Mouse (Mus musculus) thymus, adult 2 months (tissue): Measurements from ENCODE around the gene Aadacl2. TPM values are rescaled to one million over a fixed set of nuclear protein-coding genes. Genes with fewer than 3 reads are reported as not detected.

ENCODE experiments used
- DNase-seq: peaks from one replicate; pipeline ENCODE4 v3.0.0; 2021
- H3K27ac ChIP-seq: fragments of 200-500 bp; 2 replicates; pipeline ENCODE4 v1.5.1; 2012; ENCODE audit warnings: low read length, control low read depth; ENCODE audit not compliant: control insufficient read depth, insufficient read depth
- H3K27me3 ChIP-seq: fragments of 200-500 bp; 2 replicates; pipeline ENCODE4 v1.6.1; 2012; ENCODE audit warnings: mild to moderate bottlenecking, low read length, moderate library complexity, mixed read lengths; ENCODE audit not compliant: control insufficient read depth, insufficient read depth
- H3K36me3 ChIP-seq: fragments of 200-500 bp; 2 replicates; pipeline ENCODE4 v1.6.1; 2012; ENCODE audit warnings: mild to moderate bottlenecking, low read length, moderate library complexity; ENCODE audit not compliant: control insufficient read depth, insufficient read depth
- H3K4me1 ChIP-seq: fragments of 200-500 bp; replicated peaks from 2 replicates; pipeline ENCODE4 v1.6.1; 2012; ENCODE audit warnings: low read length; ENCODE audit not compliant: control insufficient read depth, insufficient read depth
- H3K4me3 ChIP-seq: fragments of 200-500 bp; 2 replicates; pipeline ENCODE4 v1.5.1; 2012; ENCODE audit warnings: mild to moderate bottlenecking, low read length, control low read depth, moderate library complexity; ENCODE audit not compliant: control insufficient read depth, insufficient read depth
- CTCF ChIP-seq: fragments of 200-500 bp; IDR thresholded peaks from 2 replicates; pipeline ENCODE4 v1.5.1; 2012; ENCODE audit warnings: mild to moderate bottlenecking, control low read depth, low read length, moderate library complexity, borderline replicate concordance; ENCODE audit not compliant: control insufficient read depth, poor library complexity, insufficient read depth; ENCODE audit errors: extremely low read depth
- POLR2A ChIP-seq: fragments of 200-500 bp; IDR thresholded peaks from 2 replicates; pipeline ENCODE4 v1.6.1; 2012; ENCODE audit warnings: mild to moderate bottlenecking, low read length, control low read depth, moderate library complexity; ENCODE audit not compliant: control insufficient read depth, poor library complexity, insufficient read depth; ENCODE audit errors: extremely low read depth
- WGBS: fragments of 180-500 bp; shearing (Covaris S2); methylation state at CpG from one replicate; pipeline ENCODE4 v1.1.7; 2018; 5-methylcytosine and 5-hydroxymethylcytosine counted together
- polyA plus RNA-seq: library from polyadenylated mRNA; depleted of rRNA; stranded (reverse); fragments of >200 nt; gene quantifications from 2 replicates; pipeline ENCODE4 v1.2.3, GENCODE M21; 2012; rRNA removed

Aadacl2 gene
- 0.13 TPM in 1 of 2 replicates, not detected in the other for polyA plus RNA-seq

DNA sequence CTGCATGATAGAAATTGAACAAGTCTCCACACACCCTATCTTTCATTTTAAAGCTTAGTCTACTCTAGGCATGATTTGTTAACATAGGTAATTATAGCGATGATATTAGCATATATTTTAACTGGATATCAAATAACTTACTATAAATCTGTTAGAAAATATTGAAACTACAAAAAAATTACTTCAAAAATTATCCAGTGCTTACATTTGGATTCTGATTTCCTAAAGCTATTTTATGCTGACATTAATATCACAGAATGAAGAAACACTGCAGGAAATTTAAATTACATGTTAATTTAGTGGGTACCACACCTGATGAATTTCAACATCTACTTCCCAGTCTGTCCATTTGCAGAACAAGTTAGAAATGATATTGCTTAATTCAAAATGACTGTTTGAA is at the start of gene Aadacl2:
Aadacl2 (plus strand) TSS at position 301 of the 400 bp plus-strand sequence.
- TF ChIP-seq CTCF (no peak), POLR2A (no peak)
- 97% methylated on average over 1 of the region's 1 CpGs for WGBS
- Histone ChIP-seq H3K27me3 (no peaks in the 10 kb centered on the region), H3K36me3 (no peaks in the 10 kb centered on the region), H3K27ac (no peak within 1 kb of the TSS), H3K4me3 (no peak within 1 kb of the TSS), H3K4me1 (no peaks in the 10 kb centered on the region)
- no peak for DNase-seq

DNA sequence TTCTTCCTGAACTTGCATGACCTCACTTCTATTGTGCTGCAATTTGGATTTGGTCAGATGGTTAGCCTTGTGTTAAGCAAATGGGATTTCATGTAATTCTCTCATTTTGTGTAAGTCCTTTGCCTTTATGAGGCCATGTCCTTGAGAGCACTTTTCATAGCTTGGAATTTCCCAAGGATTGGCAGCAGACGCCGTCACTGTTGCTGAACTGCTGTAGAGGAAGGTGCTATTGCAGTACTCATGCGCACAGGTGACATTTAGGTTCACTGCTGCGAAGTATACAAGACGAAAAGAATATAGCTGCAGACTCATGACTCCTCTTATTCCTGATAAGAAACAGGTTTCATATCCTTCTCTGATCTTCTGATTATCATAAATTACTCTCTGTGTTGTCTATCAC is 35.7 kb upstream of the Aadacl2 start:
- no peak for DNase-seq
- no peaks in the 10 kb centered on the region for H3K36me3 ChIP-seq
- WGBS, result 96% methylated on average over 5 of the region's 5 CpGs
- H3K4me1 ChIP-seq, result no peaks in the 10 kb centered on the region
- H3K4me3 ChIP-seq, result no peak overlapping the region
- no peak for TF ChIP-seq POLR2A
- TF ChIP-seq CTCF, result no peak
- no peaks in the 10 kb centered on the region for H3K27me3 ChIP-seq
- H3K27ac ChIP-seq, result no peak overlapping the region

DNA sequence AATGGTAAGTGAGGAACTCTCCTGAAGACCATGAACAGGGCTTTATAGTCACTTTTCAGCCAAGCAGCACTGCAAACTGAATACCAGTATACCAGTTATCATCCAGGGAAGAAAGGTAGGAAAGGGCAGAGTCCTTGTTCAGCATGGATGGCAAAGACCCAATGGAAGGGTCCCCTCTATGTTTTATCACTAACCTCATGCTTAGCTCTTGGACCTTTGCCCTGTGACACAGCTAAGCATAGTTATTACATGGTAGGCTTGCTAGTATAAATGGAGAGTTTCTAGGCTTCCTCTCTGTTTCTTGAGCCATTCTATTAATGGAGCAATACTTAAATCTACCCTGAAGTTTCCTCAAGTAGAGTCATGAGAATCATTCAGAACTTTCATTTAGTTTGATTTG is 32.0 kb upstream of the Aadacl2 start:
- DNase-seq, result no peak
- TF ChIP-seq CTCF, result no peak
- TF ChIP-seq POLR2A, result no peak
- no peaks in the 10 kb centered on the region for H3K27me3 ChIP-seq

DNA sequence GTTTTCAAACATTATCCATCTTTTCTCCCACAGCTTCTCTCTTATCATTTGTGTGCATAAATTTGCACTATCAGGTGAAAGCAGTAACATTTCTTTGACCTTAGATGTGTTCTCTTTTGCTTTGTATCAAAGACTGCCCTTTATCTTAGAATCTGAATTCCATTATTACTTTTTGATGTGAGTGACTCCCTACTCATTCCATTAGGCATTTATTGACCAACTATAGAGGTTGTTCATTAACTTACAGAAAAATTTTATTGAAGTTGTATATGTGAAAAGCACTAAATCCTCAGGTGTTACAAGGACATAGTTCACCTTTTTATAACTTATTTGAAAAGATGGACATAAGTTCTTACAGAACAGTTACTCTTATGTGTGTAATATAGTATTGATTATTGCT is 2.9 kb upstream of the Aadacl2 start:
- no peaks in the 10 kb centered on the region for H3K36me3 ChIP-seq
- no peaks in the 10 kb centered on the region for H3K27me3 ChIP-seq
- TF ChIP-seq POLR2A (no peak), CTCF (no peak)
- H3K4me3 ChIP-seq, result no peak overlapping the region
- no peaks in the 10 kb centered on the region for H3K4me1 ChIP-seq
- DNase-seq, result no peak
- no peak overlapping the region for H3K27ac ChIP-seq

More for the DNA sequence above, 32.0 kb upstream of the Aadacl2 start:
- H3K4me1 ChIP-seq, result no peaks in the 10 kb centered on the region
- no peak overlapping the region for H3K27ac ChIP-seq
- H3K36me3 ChIP-seq, result no peaks in the 10 kb centered on the region
- no peak overlapping the region for H3K4me3 ChIP-seq

- no peak within 1 kb of the TSS for H3K4me3 ChIP-seq
- WGBS, result 94% methylated on average over 1 of the region's 1 CpGs
Observed at GRCm38 (mm10) chr3:60025417-60025816, 18.9 kb downstream of the Aadacl2 start, which contains the start of gene Aadac. Gene Aadac (plus strand): TSS chr3:60025717.

DNA sequence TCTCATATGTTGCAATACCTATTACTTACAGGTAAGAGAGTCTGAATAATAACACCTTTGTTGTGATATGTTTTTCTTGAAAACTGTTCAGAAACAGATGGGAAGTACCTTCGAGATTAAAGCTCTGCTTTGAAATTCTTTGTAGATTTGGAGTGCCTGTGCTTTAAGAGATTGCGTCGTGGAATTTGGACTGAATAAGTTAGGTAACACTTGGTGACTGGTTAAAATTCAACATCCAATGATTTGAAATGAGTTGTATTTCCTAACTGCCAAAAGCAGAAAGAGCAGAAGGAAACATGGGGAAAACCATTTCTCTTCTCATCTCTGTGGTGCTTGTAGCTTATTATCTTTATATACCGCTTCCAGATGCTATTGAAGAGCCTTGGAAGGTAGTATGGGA is 25.0 kb downstream of the Aadacl2 start:
- no peak for TF ChIP-seq POLR2A
- TF ChIP-seq CTCF, result no peak
- H3K27ac ChIP-seq, result no peak overlapping the region
- DNase-seq, result no peak
- no peak overlapping the region for H3K4me3 ChIP-seq
- no peaks in the 10 kb centered on the region for H3K27me3 ChIP-seq
- H3K4me1 ChIP-seq, result no peaks in the 10 kb centered on the region
- WGBS, result 95% methylated on average over 4 of the region's 4 CpGs
- no peaks in the 10 kb centered on the region for H3K36me3 ChIP-seq

More at GRCm38 (mm10) chr3:60025417-60025816, 18.9 kb downstream of the Aadacl2 start, which contains the start of gene Aadac:
- no peak for TF ChIP-seq CTCF
- TF ChIP-seq POLR2A, result no peak
- no peaks in the 10 kb centered on the region for H3K27me3 ChIP-seq
- no peaks in the 10 kb centered on the region for H3K36me3 ChIP-seq
- H3K27ac ChIP-seq, result no peak within 1 kb of the TSS
- H3K4me1 ChIP-seq, result no peaks in the 10 kb centered on the region
- no peak for DNase-seq
